Mouse (Mus musculus) large intestine, adult 2 months (tissue): Measurements from ENCODE around the gene Tank. TPM values are rescaled to one million over a fixed set of nuclear protein-coding genes. Genes with fewer than 3 reads are reported as not detected.

Source experiments
- DNase-seq: peaks from one replicate; pipeline ENCODE4 v3.0.0-alpha.2; 2012; ENCODE audit warnings: low read depth, low spot score
- WGBS: fragments of 180-500 bp; shearing (Covaris S2); methylation state at CpG from one replicate; pipeline ENCODE4 v1.1.7; 2018; 5-methylcytosine and 5-hydroxymethylcytosine counted together
- polyA plus RNA-seq: library from polyadenylated mRNA; depleted of rRNA; stranded (reverse); fragments of >200 nt; gene quantifications from 2 replicates; pipeline ENCODE4 v1.2.3, GENCODE M21; 2012; rRNA removed

Tank gene
- 9.6 and 13.5 TPM in 2 replicates for polyA plus RNA-seq

DNA sequence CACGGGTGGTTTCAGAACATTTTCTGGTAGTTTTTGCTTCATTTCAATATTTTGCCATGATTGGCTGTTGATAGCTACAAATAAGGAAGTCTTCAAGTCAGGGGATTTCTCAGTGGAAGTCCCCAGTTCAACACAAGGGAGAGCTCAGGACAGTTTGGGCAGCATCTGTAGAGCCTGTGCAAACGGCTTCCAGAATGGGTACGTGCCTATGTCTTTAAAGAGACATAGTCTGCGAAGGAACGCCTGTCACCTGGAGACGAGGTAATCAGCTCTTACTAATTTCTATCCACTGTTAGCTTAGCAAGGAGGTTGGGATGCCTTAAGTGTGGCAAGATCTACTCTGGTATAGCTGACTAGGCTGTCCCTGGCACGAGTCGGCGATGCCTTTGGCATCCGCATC is at the start of gene Tank:
Gene Tank, plus strand, starts transcription at position 153 of the 400 bp plus-strand sequence.
- no peak for DNase-seq

DNA sequence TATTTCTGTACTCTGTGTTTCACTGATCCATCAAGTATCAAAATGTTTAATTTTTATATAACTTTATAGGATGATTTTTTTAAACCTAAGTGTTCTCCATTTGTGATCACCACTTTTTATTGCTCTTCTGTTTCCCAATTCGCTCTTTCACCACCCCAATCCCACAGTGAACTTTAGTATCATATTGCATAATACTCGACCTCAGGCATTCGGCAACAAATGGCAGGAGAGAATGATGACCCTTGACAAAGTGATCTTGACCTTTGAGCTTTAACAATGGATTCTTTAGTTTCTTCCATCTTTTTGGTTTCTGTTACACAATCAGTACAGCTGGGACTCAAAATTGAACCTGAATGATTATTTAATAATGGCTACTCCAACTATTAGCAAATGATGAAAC is 46.1 kb upstream of the Tank start:
- 42% methylated on average over 3 of the region's 3 CpGs for WGBS
- DNase-seq = no peak

More for the DNA sequence above, at the start of gene Tank:
- 79% methylated on average over 10 of the region's 10 CpGs for WGBS

GRCm38 (mm10) chr2:61533131-61533530 is 45.3 kb upstream of the Tank start:
- no peak for DNase-seq
- 56% methylated on average over 2 of the region's 2 CpGs for WGBS

- 74% methylated on average over 2 of the region's 2 CpGs for WGBS
- no peak for DNase-seq
Observed at GRCm38 (mm10) chr2:61536901-61537300, 41.5 kb upstream of the Tank start.

DNA sequence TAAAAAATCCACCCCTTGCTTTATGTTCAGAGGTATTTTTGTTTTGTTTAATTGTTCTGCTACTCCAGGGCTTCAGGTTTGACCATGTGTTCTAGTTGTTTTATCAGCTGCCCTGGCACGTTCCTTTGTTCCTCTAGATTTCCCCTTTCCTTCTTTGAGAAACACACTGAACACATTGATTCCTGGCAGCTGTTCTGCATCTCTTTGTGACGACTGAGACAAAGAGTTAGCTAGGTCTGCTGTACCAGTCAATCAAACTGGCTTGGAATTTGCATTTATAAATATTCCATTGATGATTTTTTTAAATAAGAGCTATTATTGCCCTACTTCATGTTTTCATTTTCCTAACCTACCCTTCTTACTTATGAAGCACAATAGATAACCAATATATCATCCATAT is 39.0 kb upstream of the Tank start:
- 29% methylated on average over 2 of the region's 2 CpGs for WGBS
- no peak for DNase-seq

GRCm38 (mm10) chr2:61542426-61542825 is 36.0 kb upstream of the Tank start:
- WGBS = 63% methylated on average over 2 of the region's 2 CpGs
- no peak for DNase-seq

DNA sequence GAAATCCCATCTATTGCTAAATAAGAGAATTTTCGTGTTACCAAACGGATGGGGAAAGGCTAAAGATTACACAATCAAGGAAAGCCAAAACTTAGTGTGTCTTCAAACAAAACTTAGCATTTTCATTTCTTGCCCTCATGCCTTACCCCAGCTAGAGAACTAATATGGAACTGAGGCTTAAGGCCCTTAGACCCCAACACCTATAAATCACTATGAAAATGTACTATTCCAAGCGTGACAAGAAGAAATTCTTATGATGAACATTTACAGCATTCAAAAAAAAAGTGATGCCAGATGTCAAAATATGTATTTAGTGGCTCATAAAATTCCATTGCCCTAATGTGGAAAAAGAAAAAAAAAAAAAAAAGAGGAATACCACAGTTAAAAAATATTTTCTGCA is 32.7 kb upstream of the Tank start:
- 73% methylated on average over 3 of the region's 3 CpGs for WGBS
- DNase-seq = no peak

GRCm38 (mm10) chr2:61548021-61548420 is 30.4 kb upstream of the Tank start:
- no peak for DNase-seq
- WGBS = 86% methylated on average over 2 of the region's 2 CpGs

- 67% methylated on average over 5 of the region's 5 CpGs for WGBS
- DNase-seq = no peak
Observed at GRCm38 (mm10) chr2:61551680-61552079, 26.7 kb upstream of the Tank start.

- 74% methylated on average over 7 of the region's 7 CpGs for WGBS
- no peak for DNase-seq
Observed at GRCm38 (mm10) chr2:61555367-61555766, 23.0 kb upstream of the Tank start.

- WGBS = 67% methylated on average over 2 of the region's 2 CpGs
Observed at GRCm38 (mm10) chr2:61555825-61556224, 22.6 kb upstream of the Tank start.

DNA sequence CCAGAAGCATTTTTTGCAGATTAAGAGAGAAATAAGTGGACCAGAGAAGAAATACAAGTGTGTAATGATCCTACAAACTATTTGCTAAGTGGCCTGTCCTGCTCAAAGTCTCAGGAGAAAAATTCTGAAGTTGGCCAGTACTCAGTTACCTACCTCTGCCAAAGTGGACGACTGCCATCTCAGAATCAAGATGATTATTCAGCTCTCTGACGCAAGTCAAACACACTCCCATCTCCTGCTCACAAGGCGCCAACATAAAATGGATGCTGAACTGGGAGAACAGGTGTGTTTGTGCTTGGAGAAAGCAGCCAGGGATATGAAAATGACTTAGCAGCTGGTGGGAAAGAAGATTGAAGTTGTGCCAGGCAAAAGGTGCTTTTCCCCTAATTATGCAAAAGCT is 21.7 kb upstream of the Tank start:
- WGBS = 42% methylated on average over 3 of the region's 3 CpGs
- no peak for DNase-seq

More at GRCm38 (mm10) chr2:61555825-61556224, 22.6 kb upstream of the Tank start:
- no peak for DNase-seq

- no peak for DNase-seq
- 86% methylated on average over 5 of the region's 5 CpGs for WGBS
Observed at GRCm38 (mm10) chr2:61557848-61558471, 20.4 kb upstream of the Tank start.

- no peak for DNase-seq
- 16% methylated on average over 1 of the region's 1 CpGs for whole genome bisulfite sequencing
Observed at GRCm38 (mm10) chr2:61561058-61561457, 17.3 kb upstream of the Tank start.

- DNase-seq = no peak
- 83% methylated on average over 6 of the region's 6 CpGs for WGBS
Observed at GRCm38 (mm10) chr2:61563202-61563601, 15.2 kb upstream of the Tank start.

DNA sequence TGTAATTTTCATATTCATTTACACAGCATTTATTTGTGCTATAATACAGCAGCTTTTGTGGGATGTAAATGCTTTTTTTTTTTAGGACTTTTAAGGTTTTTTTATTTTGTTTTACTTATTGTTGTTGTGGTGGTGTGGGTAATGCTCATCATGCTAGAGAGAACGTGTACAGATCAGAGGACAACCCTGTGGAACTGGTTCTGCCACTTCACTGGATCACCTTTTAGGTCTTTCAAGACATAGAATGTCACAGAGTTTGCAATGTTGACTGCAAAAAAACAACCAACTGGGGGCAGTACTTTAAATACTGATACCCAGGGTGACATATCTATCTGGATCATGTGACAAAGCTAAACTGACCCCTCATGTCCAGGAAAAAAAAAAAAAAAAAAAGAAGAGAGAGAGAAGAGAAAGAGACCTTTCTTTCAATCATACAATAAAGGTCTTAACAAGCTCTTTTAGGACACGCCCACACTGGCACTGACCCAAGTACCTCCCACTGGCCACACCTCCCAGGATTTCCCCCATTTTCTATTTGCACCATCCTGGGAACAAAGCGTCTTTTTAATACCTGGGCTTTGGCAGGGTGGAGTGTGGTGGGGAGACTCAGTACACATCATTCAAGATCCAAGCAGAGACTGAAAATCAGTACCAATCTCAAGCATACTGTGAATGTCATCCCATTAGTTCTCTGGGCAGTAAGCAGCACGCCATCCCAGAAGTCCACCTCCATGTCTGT is 11.2 kb upstream of the Tank start:
- peak; percentile 28 for DNase-seq

DNA sequence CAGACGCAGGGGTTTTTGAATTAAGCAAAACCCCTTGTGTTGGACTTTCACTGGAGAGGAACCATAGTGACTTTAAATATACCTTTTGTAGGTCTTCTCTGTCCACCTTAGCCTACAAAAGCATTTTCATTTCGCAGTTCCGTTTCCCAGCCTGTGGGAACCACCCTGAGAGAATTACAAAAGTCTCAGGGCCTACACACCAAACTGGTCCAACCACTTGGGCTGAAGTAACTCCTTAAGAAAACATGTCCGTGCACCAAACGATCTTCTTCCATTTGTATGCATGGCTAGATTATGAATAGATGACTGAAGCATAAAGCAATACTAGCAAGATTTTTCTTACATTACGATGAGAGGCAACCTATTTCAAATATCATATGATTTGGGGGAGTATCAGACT is 9.2 kb upstream of the Tank start:
- DNase-seq = peak; percentile 18
- 47% methylated on average over 6 of the region's 6 CpGs for WGBS

More for the DNA sequence above, 11.2 kb upstream of the Tank start:
- WGBS = 33% methylated on average over 4 of the region's 4 CpGs

DNA sequence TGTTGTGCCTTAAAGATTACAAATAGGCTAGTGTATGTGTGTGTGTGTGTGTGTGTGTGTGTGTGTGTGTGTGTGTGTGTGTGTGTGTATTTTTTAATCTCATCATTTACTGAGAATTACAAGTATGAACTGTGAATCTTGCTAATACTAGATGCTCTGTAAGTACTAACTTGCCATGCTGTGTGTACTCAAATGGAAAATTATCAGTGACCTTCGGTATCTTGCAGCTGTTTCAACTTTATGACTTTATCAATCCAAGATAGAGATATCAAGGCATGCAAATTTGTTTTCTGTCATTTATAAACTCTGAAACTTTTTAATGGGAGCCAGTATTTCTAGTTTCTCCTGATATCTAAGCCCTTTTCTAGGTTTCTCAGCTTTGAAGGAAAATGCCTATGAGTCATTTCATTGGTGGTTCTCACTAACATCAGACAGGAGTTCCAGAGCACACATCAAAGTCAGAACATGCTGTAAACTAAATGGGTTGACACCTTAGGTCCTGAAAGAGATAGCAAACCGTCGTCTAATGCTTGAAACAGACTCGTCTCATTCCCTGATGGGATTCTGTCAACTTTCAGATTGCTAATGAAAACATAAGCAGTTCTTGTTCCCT is 6.9 kb upstream of the Tank start:
- DNase-seq = no peak
- 26% methylated on average over 4 of the region's 4 CpGs for WGBS

DNA sequence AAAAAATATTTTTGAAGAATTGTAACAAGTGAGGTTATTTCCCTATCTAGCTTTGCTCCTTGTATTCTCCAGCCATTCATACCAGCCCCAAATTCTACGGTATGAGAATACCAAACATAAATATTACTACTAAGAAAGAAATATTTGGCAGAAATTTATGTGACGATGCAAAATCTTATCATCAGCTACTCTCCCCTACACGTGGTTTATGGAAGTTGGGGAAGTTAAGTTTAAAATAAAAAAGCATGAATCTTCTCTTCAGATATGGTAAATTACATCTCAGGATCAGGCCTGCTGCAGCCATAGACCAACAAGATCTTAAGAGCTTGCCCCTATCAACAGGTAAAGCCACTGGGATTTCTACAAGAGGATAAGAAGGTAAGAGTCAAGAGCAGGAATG is 1.9 kb upstream of the Tank start:
- no peak for DNase-seq
- 83% methylated on average over 3 of the region's 3 CpGs for WGBS

- DNase-seq = no peak
- 56% methylated on average over 17 of the region's 17 CpGs for WGBS
Observed at GRCm38 (mm10) chr2:61576928-61577695, 1.3 kb upstream of the Tank start.
